29 mouse cellular contexts compared by ENCODE assay signal in genomic region chr13:86571901-86572300, GRCm38 (mm10).
"Had no signal": no experiment of that assay in that cellular context is flagged by ENCODE, and none has a peak within 500 bp of the region (broad histone marks: within the 10 kb centered on the region; RNA-seq: fewer than 3 reads in every experiment).

No protein-coding gene starts in this region.

- DNase-seq: heart, postnatal 10 days; heart, postnatal 14 days; heart, postnatal 36 days; heart, postnatal 4 days; kidney, adult 11 months; kidney, adult 18-20 months; kidney, adult 2 months; kidney, adult 8-10 months; kidney, adult 9 months; kidney, postnatal 10 days; kidney, postnatal 14 days; kidney, postnatal 25 days; kidney, postnatal 36 days; kidney, postnatal 4 days; layer of hippocampus, adult 9-11 months; layer of hippocampus, postnatal 36 days had no signal

- H3K9me3 ChIP-seq: heart, embryonic 13.5 days; heart, embryonic 15.5 days; hindbrain, embryonic 10.5 days; hindbrain, embryonic 12.5 days; hindbrain, embryonic 13.5 days; hindbrain, embryonic 15.5 days; intestine, embryonic 15.5 days; kidney, embryonic 15.5 days had no signal

- H3K4me3 ChIP-seq: heart, embryonic 13.5 days; heart, embryonic 15.5 days; hindbrain, embryonic 10.5 days; hindbrain, embryonic 12.5 days; hindbrain, embryonic 13.5 days; hindbrain, embryonic 15.5 days; intestine, embryonic 15.5 days; kidney, embryonic 15.5 days; layer of hippocampus, adult 2 months; left cerebral cortex, adult 2 months had no signal

- H3K27ac ChIP-seq: heart, embryonic 13.5 days; heart, embryonic 15.5 days; hindbrain, embryonic 10.5 days; hindbrain, embryonic 12.5 days; hindbrain, embryonic 13.5 days; hindbrain, embryonic 14.5 days; hindbrain, embryonic 15.5 days; hindbrain, postnatal 0 days; intestine, embryonic 15.5 days; kidney, embryonic 15.5 days; kidney, postnatal 0 days; layer of hippocampus, adult 2 months; left cerebral cortex, adult 2 months had no signal

- H3K36me3 ChIP-seq: heart, embryonic 13.5 days; heart, embryonic 15.5 days; hindbrain, embryonic 10.5 days; hindbrain, embryonic 12.5 days; hindbrain, embryonic 13.5 days; hindbrain, embryonic 15.5 days; intestine, embryonic 15.5 days; kidney, embryonic 15.5 days had no signal

- H3K4me1 ChIP-seq: heart, embryonic 13.5 days; heart, embryonic 15.5 days; hindbrain, embryonic 10.5 days; hindbrain, embryonic 12.5 days; hindbrain, embryonic 13.5 days; hindbrain, embryonic 15.5 days; intestine, embryonic 15.5 days; kidney, embryonic 15.5 days had no signal

- H3K27me3 ChIP-seq: heart, embryonic 13.5 days; heart, embryonic 15.5 days; hindbrain, embryonic 12.5 days; hindbrain, embryonic 13.5 days; hindbrain, embryonic 15.5 days; intestine, embryonic 15.5 days; kidney, embryonic 15.5 days had no signal
